Mouse (Mus musculus) heart, embryonic 11.5 days (tissue): Measurements from ENCODE around the gene Tln2. TPM values are rescaled to one million over a fixed set of nuclear protein-coding genes. Genes with fewer than 3 reads are reported as not detected.
A peak's percentile ranks its signal among the peaks of the same experiment; 100 is the strongest.

Experiments
- ATAC-seq: fragments of 200-750 bp; cut with Nextera tagmentation; replicated peaks from 2 replicates; pipeline ENCODE4 v1.8.0; 2017; ENCODE audit warnings: moderate library complexity; ENCODE audit not compliant: insufficient number of reproducible peaks, low FRiP score, low TSS enrichment
- H3K27ac ChIP-seq: fragments of 300-500 bp; sonication (generic); 2 replicates; pipeline ENCODE4 v1.5.1; 2014; ENCODE audit warnings: mild to moderate bottlenecking, low read depth, low read length
- H3K27me3 ChIP-seq: fragments of 300-500 bp; sonication (generic); 2 replicates; pipeline ENCODE4 v1.6.1; 2014; ENCODE audit warnings: mild to moderate bottlenecking, low read length, mixed read lengths; ENCODE audit not compliant: control insufficient read depth, insufficient read depth
- H3K36me3 ChIP-seq: fragments of 300-500 bp; sonication (generic); 2 replicates; pipeline ENCODE4 v1.6.1; 2014; ENCODE audit warnings: mild to moderate bottlenecking, low read length, moderate library complexity, mixed read lengths; ENCODE audit not compliant: control insufficient read depth, insufficient read depth
- H3K4me1 ChIP-seq: fragments of 300-500 bp; sonication (generic); 2 replicates; pipeline ENCODE4 v1.6.1; 2014; ENCODE audit warnings: low read length; ENCODE audit not compliant: control insufficient read depth, insufficient read depth
- H3K4me2 ChIP-seq: fragments of 300-500 bp; sonication (generic); 2 replicates; pipeline ENCODE4 v1.6.1; 2014; ENCODE audit warnings: mild to moderate bottlenecking, moderate library complexity
- H3K4me3 ChIP-seq: fragments of 300-500 bp; sonication (generic); 2 replicates; pipeline ENCODE4 v1.5.1; 2014; ENCODE audit warnings: low read depth, low read length
- H3K9ac ChIP-seq: fragments of 300-500 bp; sonication (generic); 2 replicates; pipeline ENCODE4 v1.6.1; 2014; ENCODE audit warnings: mild to moderate bottlenecking, low read depth, low read length, moderate library complexity
- H3K9me3 ChIP-seq: fragments of 300-500 bp; sonication (generic); replicated peaks from 2 replicates; pipeline ENCODE4 v1.6.1; 2016; ENCODE audit warnings: low read length; ENCODE audit not compliant: control insufficient read depth
- WGBS: fragments of 180-500 bp; shearing (Covaris S2); extraction: QIAGEN DNeasy Blood & Tissue Kit; methylation state at CpG from one replicate; pipeline ENCODE4 v1.1.7; 2014; ENCODE audit not compliant: insufficient replicate concordance; 5-methylcytosine and 5-hydroxymethylcytosine counted together
- polyA plus RNA-seq: library from polyadenylated mRNA; unstranded; fragments of >200 nt; fragmentation: Nextera tagmentation; extraction: Ambion mirVana; gene quantifications from 2 replicates; pipeline ENCODE4 v1.2.1, GENCODE M21; 2014

Gene Tln2
- polyA plus RNA-seq, 1 experiment from 2014 or later: 43.8 TPM

- Histone ChIP-seq H3K4me1 (peaks cover 20% of the 10 kb centered on the region), H3K27me3 (no peaks in the 10 kb centered on the region), H3K27ac (no peak overlapping the region), H3K36me3 (no peaks in the 10 kb centered on the region), H3K9ac (no peak overlapping the region), H3K4me3 (no peak overlapping the region), H3K9me3 (no peaks in the 10 kb centered on the region), H3K4me2 (no peak overlapping the region)
- ATAC-seq: no peak
- WGBS: 57% methylated on average over 17 of the region's 17 CpGs
These were observed 19.5 kb downstream of the Tln2 start for GRCm38 (mm10) chr9:67539776-67540706.

DNA sequence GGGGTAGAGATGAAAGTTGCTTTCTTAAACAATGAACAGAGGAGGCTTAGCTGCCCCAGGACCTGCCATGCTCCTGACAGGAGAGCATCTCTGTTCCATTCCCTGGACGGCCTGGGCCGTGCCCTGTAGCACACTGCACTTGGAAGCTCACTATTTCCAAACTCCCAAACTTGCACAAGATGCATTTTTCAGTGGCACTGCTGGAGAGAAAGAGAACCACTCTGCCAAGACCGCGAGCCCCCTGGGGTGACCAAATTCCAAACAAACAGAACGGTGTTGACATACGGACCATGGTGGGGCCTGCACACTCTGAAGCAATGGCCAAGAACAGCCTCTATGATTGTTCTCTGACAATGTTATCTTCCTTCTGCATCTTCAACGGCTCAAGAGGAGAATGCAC, 25.1 kb downstream of the Tln2 start:
- Histone ChIP-seq H3K27ac (no peak overlapping the region), H3K4me2 (no peak overlapping the region), H3K27me3 (no peaks in the 10 kb centered on the region), H3K9me3 (no peaks in the 10 kb centered on the region), H3K4me3 (no peak overlapping the region), H3K9ac (no peak overlapping the region), H3K36me3 (no peaks in the 10 kb centered on the region), H3K4me1 (peaks cover 17% of the 10 kb centered on the region)
- no peak for ATAC-seq
- WGBS: 58% methylated on average over 7 of the region's 7 CpGs

GRCm38 (mm10) chr9:67533260-67533659, 26.2 kb downstream of the Tln2 start:
- no peaks in the 10 kb centered on the region for H3K9me3 ChIP-seq
- no peak overlapping the region for H3K4me3 ChIP-seq
- no peak overlapping the region for H3K27ac ChIP-seq
- 68% methylated on average over 5 of the region's 5 CpGs for WGBS
- H3K9ac ChIP-seq: no peak overlapping the region
- ATAC-seq: no peak
- H3K36me3 ChIP-seq: no peaks in the 10 kb centered on the region
- H3K27me3 ChIP-seq: no peaks in the 10 kb centered on the region
- peaks cover 24% of the 10 kb centered on the region for H3K4me1 ChIP-seq
- H3K4me2 ChIP-seq: no peak overlapping the region

- ATAC-seq: no peak
- no peak overlapping the region for H3K9ac ChIP-seq
- no peak overlapping the region for H3K4me2 ChIP-seq
- H3K4me3 ChIP-seq: no peak overlapping the region
- no peaks in the 10 kb centered on the region for H3K9me3 ChIP-seq
- no peak overlapping the region for H3K27ac ChIP-seq
- H3K36me3 ChIP-seq: no peaks in the 10 kb centered on the region
- peaks cover 24% of the 10 kb centered on the region for H3K4me1 ChIP-seq
- H3K27me3 ChIP-seq: no peaks in the 10 kb centered on the region
- WGBS: 71% methylated on average over 1 of the region's 1 CpGs
These were observed 26.9 kb downstream of the Tln2 start for GRCm38 (mm10) chr9:67532631-67533030.

- 44% methylated on average over 5 of the region's 5 CpGs for WGBS
- H3K9ac ChIP-seq: no peak overlapping the region
These were observed 29.9 kb downstream of the Tln2 start for GRCm38 (mm10) chr9:67529600-67529999.

GRCm38 (mm10) chr9:67527726-67528125, 31.8 kb downstream of the Tln2 start:
- Histone ChIP-seq H3K9me3 (no peaks in the 10 kb centered on the region), H3K9ac (no peak overlapping the region), H3K27me3 (no peaks in the 10 kb centered on the region), H3K4me1 (peaks cover 18% of the 10 kb centered on the region), H3K27ac (no peak overlapping the region), H3K4me3 (no peak overlapping the region), H3K36me3 (no peaks in the 10 kb centered on the region), H3K4me2 (no peak overlapping the region)
- WGBS: 88% methylated on average over 2 of the region's 2 CpGs
- no peak for ATAC-seq

More at GRCm38 (mm10) chr9:67529600-67529999, 29.9 kb downstream of the Tln2 start:
- H3K27me3 ChIP-seq: no peaks in the 10 kb centered on the region
- H3K4me1 ChIP-seq: peaks cover 23% of the 10 kb centered on the region
- H3K4me2 ChIP-seq: peak overlapping the region; percentile 46
- no peaks in the 10 kb centered on the region for H3K9me3 ChIP-seq
- no peak for ATAC-seq
- H3K27ac ChIP-seq: peak overlapping the region; percentile 85
- H3K36me3 ChIP-seq: no peaks in the 10 kb centered on the region
- H3K4me3 ChIP-seq: no peak overlapping the region

GRCm38 (mm10) chr9:67521736-67522135, 37.8 kb downstream of the Tln2 start:
- Histone ChIP-seq H3K9me3 (no peaks in the 10 kb centered on the region), H3K9ac (no peak overlapping the region), H3K4me1 (no peaks in the 10 kb centered on the region), H3K4me3 (no peak overlapping the region), H3K36me3 (no peaks in the 10 kb centered on the region), H3K27me3 (no peaks in the 10 kb centered on the region), H3K27ac (no peak overlapping the region), H3K4me2 (no peak overlapping the region)
- ATAC-seq: no peak
- 70% methylated on average over 4 of the region's 4 CpGs for WGBS

DNA sequence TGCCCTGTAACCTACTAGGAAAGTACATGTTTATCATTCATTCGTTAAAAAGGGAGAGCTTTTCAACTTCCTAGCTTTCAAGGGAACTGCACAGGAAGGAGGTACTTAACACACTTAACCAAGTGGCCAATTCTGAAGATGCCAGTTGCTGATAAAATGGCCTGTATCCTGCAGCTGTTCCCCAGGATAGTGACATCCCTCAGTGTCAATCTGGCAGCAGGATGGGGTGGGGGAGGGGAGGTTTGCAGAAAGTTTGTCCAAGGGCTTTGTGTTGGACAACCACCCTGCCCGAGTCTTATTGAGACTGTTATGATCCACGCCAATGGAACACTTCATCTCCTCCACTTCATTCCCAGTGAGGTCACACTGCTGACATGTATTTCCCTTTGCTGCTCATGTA, 50.0 kb downstream of the Tln2 start:
- Histone ChIP-seq H3K4me1 (peaks cover 3% of the 10 kb centered on the region; the same call in 1 of the 2 replicates), H3K9me3 (peaks cover 4% of the 10 kb centered on the region; the same call in 1 of the 2 replicates), H3K27ac (no peak overlapping the region), H3K4me2 (no peak overlapping the region), H3K27me3 (no peaks in the 10 kb centered on the region), H3K4me3 (no peak overlapping the region), H3K9ac (no peak overlapping the region), H3K36me3 (no peaks in the 10 kb centered on the region; the same call in 1 of the 2 replicates)
- 33% methylated on average over 3 of the region's 3 CpGs for WGBS
- no peak for ATAC-seq
